In the genomic region with DNA sequence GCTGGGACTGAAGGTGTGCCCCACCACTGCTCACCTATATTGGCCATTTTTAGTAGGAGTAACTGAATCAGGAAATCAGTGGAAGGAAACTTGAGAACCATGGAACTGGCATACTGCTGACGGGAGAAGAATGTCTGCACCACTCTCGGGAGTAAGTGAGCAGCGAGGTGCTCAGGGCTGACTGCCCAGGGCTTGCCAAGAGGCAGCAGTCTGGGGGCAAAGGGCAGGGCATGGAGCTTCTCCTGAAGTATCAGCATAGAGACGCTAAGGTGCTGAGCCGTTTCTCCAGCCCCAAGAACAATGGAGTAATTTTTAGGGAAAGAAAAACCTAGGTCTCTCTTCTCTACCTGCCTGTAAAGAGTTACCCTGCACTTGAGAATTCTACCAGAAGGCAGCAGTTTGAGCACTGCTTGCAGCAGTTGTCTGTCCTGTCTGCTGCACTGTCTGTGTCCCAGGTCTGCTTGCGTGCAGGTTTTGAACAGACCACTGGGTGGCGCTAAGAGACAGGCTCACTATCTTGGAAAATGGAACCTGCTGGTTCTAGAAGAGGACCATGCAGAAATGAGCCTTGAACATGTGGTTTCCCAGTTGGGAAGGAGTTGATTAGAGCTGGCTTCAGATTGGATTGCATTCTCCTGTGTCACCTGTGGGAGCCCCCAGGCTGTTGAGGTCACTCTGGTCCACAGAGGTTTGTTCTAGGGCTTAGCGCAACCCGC, we compare ENCODE assay signal across 8 mouse cellular contexts. TPM values are rescaled to one million over a fixed set of nuclear protein-coding genes. Genes with fewer than 3 reads are reported as not detected.
DNase-seq lines count a peak whose midpoint lies in the region; ATAC-seq and TF ChIP-seq lines count a peak whose summit lies in the region.

No protein-coding gene starts in this region.

- DNase-seq in Patski (ENCODE audit: low read depth, low spot score) = no peak
- DNase-seq in cerebellum, adult 8-10 months = peak; percentile 84
- DNase-seq in hindbrain, embryonic 14.5 days (ENCODE audit: low spot score) = peak; percentile 79
- DNase-seq in layer of hippocampus, postnatal 10 days (ENCODE audit: low spot score in 2 of 2) = peak; percentile 87 to 89
- peak; percentile 84 for DNase-seq in lung, postnatal 10 days
- peak; percentile 78 for DNase-seq in retina, postnatal 1 day
- peak; percentile 86 for DNase-seq in thymus, postnatal 4 days

- no peak overlapping the region for H3K27ac ChIP-seq in forebrain, embryonic 16.5 days (ENCODE audit: low read length)
- H3K27ac ChIP-seq in hindbrain, embryonic 14.5 days = no peak overlapping the region

- H3K36me3 ChIP-seq in forebrain, embryonic 16.5 days (ENCODE audit: control insufficient read depth, insufficient read depth) = peaks cover 13% of the 10 kb centered on the region
- H3K36me3 ChIP-seq in hindbrain, embryonic 14.5 days (replicated peaks; ENCODE audit: control insufficient read depth, insufficient read depth) = peaks cover 60% of the 10 kb centered on the region

- no peak overlapping the region for H3K9ac ChIP-seq in forebrain, embryonic 16.5 days (replicated peaks; ENCODE audit: low read depth, low read length)
- H3K9ac ChIP-seq in hindbrain, embryonic 14.5 days = no peak overlapping the region

- peak; percentile 41 for ATAC-seq in Patski
- ATAC-seq in forebrain, embryonic 16.5 days = 0 out of 2 replicates have a peak, but pooled peaks have one; percentile 47
- peak; percentile 48; the same call in 1 of the 2 replicates for ATAC-seq in hindbrain, embryonic 14.5 days (ENCODE audit: low FRiP score)

- no peak overlapping the region for H3K4me3 ChIP-seq in forebrain, embryonic 16.5 days (replicated peaks; ENCODE audit: low read length)
- no peak overlapping the region for H3K4me3 ChIP-seq in hindbrain, embryonic 14.5 days (replicated peaks; ENCODE audit: low read length)

- in situ Hi-C loops in Patski (cut with MboI; ENCODE audit: low pct_unique_long_range_greater_than_20kb) = no loop called here

- H3K27me3 ChIP-seq in Patski = no peaks in the 10 kb centered on the region
- H3K27me3 ChIP-seq in forebrain, embryonic 16.5 days (replicated peaks; ENCODE audit: control insufficient read depth, insufficient read depth, low read length) = no peaks in the 10 kb centered on the region
- no peaks in the 10 kb centered on the region for H3K27me3 ChIP-seq in hindbrain, embryonic 14.5 days (ENCODE audit: control insufficient read depth, insufficient read depth, low read length)

- no peaks in the 10 kb centered on the region for H3K9me3 ChIP-seq in forebrain, embryonic 16.5 days (ENCODE audit: control insufficient read depth, low read length)
- H3K9me3 ChIP-seq in hindbrain, embryonic 14.5 days (ENCODE audit: control insufficient read depth, low read length) = no peaks in the 10 kb centered on the region

- H3K4me1 ChIP-seq in forebrain, embryonic 16.5 days (replicated peaks; ENCODE audit: control insufficient read depth, insufficient read depth, low read length) = no peaks in the 10 kb centered on the region
- no peaks in the 10 kb centered on the region for H3K4me1 ChIP-seq in hindbrain, embryonic 14.5 days (replicated peaks; ENCODE audit: control insufficient read depth, insufficient read depth, low read length)

- whole genome bisulfite sequencing in forebrain, embryonic 16.5 days = 70% methylated on average over 9 of the region's 9 CpGs
- WGBS in hindbrain, embryonic 14.5 days = 65% methylated on average over 9 of the region's 9 CpGs

- CTCF ChIA-PET in Patski (lab: Charles Lee) = interaction anchor here (0.9 to 3.0 kb wide), 9 partner anchors 9 to 134 kb away, joined by 3 to 15 read pairs (median 4); no protein-coding TSS in a partner anchor

- POLR2A ChIA-PET in Patski (lab: Charles Lee) = no interaction called here

- no peak overlapping the region for H3K4me2 ChIP-seq in forebrain, embryonic 16.5 days (ENCODE audit: low read length)
- H3K4me2 ChIP-seq in hindbrain, embryonic 14.5 days (replicated peaks) = no peak overlapping the region

- TF ChIP-seq CTCF in Patski (IDR thresholded peaks at IDR 0.05) = peak; percentile 97

RNA-seq across cellular contexts. Expression of a gene that starts 33.6 kb away (rescaled TPM):
- polyA plus RNA-seq in Patski (2021) = 86.7 TPM
- 3.1 and 4.7 TPM in 2 replicates for polyA plus RNA-seq in forebrain, embryonic 16.5 days (2015; fragmentation: Nextera tagmentation; extraction: Ambion mirVana)
- polyA plus RNA-seq in hindbrain, embryonic 14.5 days (2014; fragmentation: Nextera tagmentation; extraction: Ambion mirVana) = not detected in 2 replicates
- total RNA-seq in layer of hippocampus, postnatal 10 days (2021) = not detected

RNA-seq across cellular contexts. Expression of a gene that starts 34.1 kb away (rescaled TPM):
- 107 TPM for polyA plus RNA-seq in Patski (2021)
- polyA plus RNA-seq in forebrain, embryonic 16.5 days (2015; fragmentation: Nextera tagmentation; extraction: Ambion mirVana) = 158 TPM in 2 replicates
- 103 and 117 TPM in 2 replicates for polyA plus RNA-seq in hindbrain, embryonic 14.5 days (2014; fragmentation: Nextera tagmentation; extraction: Ambion mirVana)
- 100 to 1,000 TPM in 1 of 2 experiments, 10 to 100 TPM in 1; 94.9 to 104 TPM for total RNA-seq in layer of hippocampus, postnatal 10 days (2021)

RNA-seq across cellular contexts. Expression of a gene that starts 48.0 kb away (rescaled TPM):
- polyA plus RNA-seq in Patski (2021) = 1.1 TPM
- 1.2 and 1.5 TPM in 2 replicates for polyA plus RNA-seq in forebrain, embryonic 16.5 days (2015; fragmentation: Nextera tagmentation; extraction: Ambion mirVana)
- polyA plus RNA-seq in hindbrain, embryonic 14.5 days (2014; fragmentation: Nextera tagmentation; extraction: Ambion mirVana) = 1.4 and 2.0 TPM in 2 replicates
- 1 to 10 TPM; 2.2 to 2.9 TPM for total RNA-seq in layer of hippocampus, postnatal 10 days (2021)

Comparison
In these comparisons a context has a peak if more than half of its experiments do, and no peak if none do; other contexts are left out.
1. RNA of a gene that starts 33.6 kb away (polyA plus RNA-seq): 86.7 TPM in Patski (single experiment); 3.1 to 4.7 TPM in forebrain, embryonic 16.5 days and not detected in hindbrain, embryonic 14.5 days; every median in the first group is over 10 times any median in the second.
2. Peak in every context shown above with its lines, with median percentiles within 50 percentile points of each other: ATAC-seq.